Mouse (Mus musculus): ENCODE measurements around the gene Osbpl9. TPM values are rescaled to one million over a fixed set of nuclear protein-coding genes. Genes with fewer than 3 reads are reported as not detected.
A peak's percentile ranks its signal among the peaks of the same experiment; 100 is the strongest.

Gene Osbpl9
- polyA plus RNA-seq, 1 experiment from 2014 or later, result 44.4 TPM

GRCm38 (mm10) chr4:109229766-109230279 is 27.8 kb upstream of the Osbpl9 start:
- Histone ChIP-seq H3K4me1 (peaks cover 27% of the 10 kb centered on the region), H3K9me3 (no peaks in the 10 kb centered on the region), H3K27me3 (replicated peaks) (no peaks in the 10 kb centered on the region), H3K36me3 (no peaks in the 10 kb centered on the region), H3K9ac (no peak overlapping the region), H3K4me2 (no peak overlapping the region), H3K4me3 (no peak overlapping the region), H3K27ac (replicated peaks) (no peak overlapping the region)
- 43% methylated on average over 7 of the region's 7 CpGs for WGBS
- ATAC-seq (ENCODE audit: extremely low read depth, insufficient number of reproducible peaks, low FRiP score, low TSS enrichment), result no peak

GRCm38 (mm10) chr4:109226071-109226470 is 24.0 kb upstream of the Osbpl9 start:
- Histone ChIP-seq H3K36me3 (no peaks in the 10 kb centered on the region), H3K4me3 (no peak overlapping the region), H3K9me3 (no peaks in the 10 kb centered on the region), H3K4me1 (peaks cover 31% of the 10 kb centered on the region), H3K27me3 (replicated peaks) (no peaks in the 10 kb centered on the region), H3K27ac (replicated peaks) (peak overlapping the region; percentile 51), H3K4me2 (no peak overlapping the region), H3K9ac (no peak overlapping the region)
- WGBS, result 46% methylated on average over 5 of the region's 5 CpGs
- ATAC-seq (ENCODE audit: extremely low read depth, insufficient number of reproducible peaks, low FRiP score, low TSS enrichment), result no peak

- WGBS, result 51% methylated on average over 6 of the region's 6 CpGs
- no peak for ATAC-seq (ENCODE audit: extremely low read depth, insufficient number of reproducible peaks, low FRiP score, low TSS enrichment)
- H3K4me1 ChIP-seq, result peaks cover 33% of the 10 kb centered on the region
- H3K27me3 ChIP-seq (replicated peaks), result no peaks in the 10 kb centered on the region
- no peak overlapping the region for H3K9ac ChIP-seq
- H3K4me3 ChIP-seq, result no peak overlapping the region
- no peaks in the 10 kb centered on the region for H3K9me3 ChIP-seq
- peak overlapping the region; percentile 74 for H3K27ac ChIP-seq (replicated peaks)
- H3K4me2 ChIP-seq, result no peak overlapping the region
- no peaks in the 10 kb centered on the region for H3K36me3 ChIP-seq
Measured at GRCm38 (mm10) chr4:109225606-109226005, 23.5 kb upstream of the Osbpl9 start.

- no peaks in the 10 kb centered on the region for H3K36me3 ChIP-seq
- H3K9ac ChIP-seq, result no peak overlapping the region
- peak; percentile 22 for ATAC-seq (ENCODE audit: extremely low read depth, insufficient number of reproducible peaks, low FRiP score, low TSS enrichment)
- H3K27ac ChIP-seq (replicated peaks), result peak overlapping the region; percentile 74
- H3K4me2 ChIP-seq, result no peak overlapping the region
- WGBS, result 57% methylated on average over 13 of the region's 13 CpGs
- H3K9me3 ChIP-seq, result no peaks in the 10 kb centered on the region
- H3K4me1 ChIP-seq, result peaks cover 35% of the 10 kb centered on the region
- no peak overlapping the region for H3K4me3 ChIP-seq
- no peaks in the 10 kb centered on the region for H3K27me3 ChIP-seq (replicated peaks)
Measured at GRCm38 (mm10) chr4:109224762-109225552, 22.9 kb upstream of the Osbpl9 start.

- no peaks in the 10 kb centered on the region for H3K36me3 ChIP-seq
- no peak overlapping the region for H3K4me3 ChIP-seq
- H3K9ac ChIP-seq, result no peak overlapping the region
- no peak overlapping the region for H3K27ac ChIP-seq (replicated peaks)
- no peaks in the 10 kb centered on the region for H3K9me3 ChIP-seq
- no peaks in the 10 kb centered on the region for H3K27me3 ChIP-seq (replicated peaks)
- no peak for ATAC-seq (ENCODE audit: extremely low read depth, insufficient number of reproducible peaks, low FRiP score, low TSS enrichment)
- H3K4me2 ChIP-seq, result no peak overlapping the region
- WGBS, result 42% methylated on average over 3 of the region's 3 CpGs
- peaks cover 26% of the 10 kb centered on the region for H3K4me1 ChIP-seq
Measured at GRCm38 (mm10) chr4:109222001-109222400, 19.9 kb upstream of the Osbpl9 start.

- H3K4me1 ChIP-seq, result peaks cover 18% of the 10 kb centered on the region
- H3K27ac ChIP-seq (replicated peaks), result no peak overlapping the region
- H3K4me2 ChIP-seq, result no peak overlapping the region
- no peak overlapping the region for H3K9ac ChIP-seq
- WGBS, result 52% methylated on average over 14 of the region's 14 CpGs
- H3K9me3 ChIP-seq, result no peaks in the 10 kb centered on the region
- no peaks in the 10 kb centered on the region for H3K27me3 ChIP-seq (replicated peaks)
- no peak overlapping the region for H3K4me3 ChIP-seq
- H3K36me3 ChIP-seq, result no peaks in the 10 kb centered on the region
- ATAC-seq (ENCODE audit: extremely low read depth, insufficient number of reproducible peaks, low FRiP score, low TSS enrichment), result no peak
Measured at GRCm38 (mm10) chr4:109220441-109220940, 18.4 kb upstream of the Osbpl9 start.

- Histone ChIP-seq H3K9ac (no peak overlapping the region), H3K4me2 (no peak overlapping the region), H3K9me3 (no peaks in the 10 kb centered on the region), H3K36me3 (no peaks in the 10 kb centered on the region), H3K4me3 (no peak overlapping the region), H3K27ac (replicated peaks) (no peak overlapping the region), H3K4me1 (peaks cover 8% of the 10 kb centered on the region; the same call in 1 of the 2 replicates), H3K27me3 (replicated peaks) (no peaks in the 10 kb centered on the region)
- ATAC-seq (ENCODE audit: extremely low read depth, insufficient number of reproducible peaks, low FRiP score, low TSS enrichment), result no peak
- WGBS, result 74% methylated on average over 7 of the region's 7 CpGs
Measured at GRCm38 (mm10) chr4:109218008-109218407, 15.9 kb upstream of the Osbpl9 start.

GRCm38 (mm10) chr4:109213986-109214385 is 11.9 kb upstream of the Osbpl9 start:
- H3K4me3 ChIP-seq, result no peak overlapping the region
- no peaks in the 10 kb centered on the region for H3K36me3 ChIP-seq
- no peak overlapping the region for H3K9ac ChIP-seq
- H3K9me3 ChIP-seq, result no peaks in the 10 kb centered on the region
- H3K27ac ChIP-seq (replicated peaks), result no peak overlapping the region
- WGBS, result 76% methylated on average over 3 of the region's 3 CpGs
- no peaks in the 10 kb centered on the region for H3K27me3 ChIP-seq (replicated peaks)
- ATAC-seq (ENCODE audit: extremely low read depth, insufficient number of reproducible peaks, low FRiP score, low TSS enrichment), result no peak
- no peak overlapping the region for H3K4me2 ChIP-seq
- H3K4me1 ChIP-seq, result peaks cover 10% of the 10 kb centered on the region

- WGBS, result 80% methylated on average over 4 of the region's 4 CpGs
- no peak for ATAC-seq (ENCODE audit: extremely low read depth, insufficient number of reproducible peaks, low FRiP score, low TSS enrichment)
- H3K27ac ChIP-seq (replicated peaks), result no peak overlapping the region
Measured at GRCm38 (mm10) chr4:109210881-109211280, 8.8 kb upstream of the Osbpl9 start.

GRCm38 (mm10) chr4:109210253-109210652 is 8.2 kb upstream of the Osbpl9 start:
- ATAC-seq (ENCODE audit: extremely low read depth, insufficient number of reproducible peaks, low FRiP score, low TSS enrichment), result no peak
- H3K4me1 ChIP-seq, result peaks cover 7% of the 10 kb centered on the region
- H3K9ac ChIP-seq, result no peak overlapping the region
- WGBS, result 78% methylated on average over 2 of the region's 2 CpGs
- H3K36me3 ChIP-seq, result no peaks in the 10 kb centered on the region
- H3K9me3 ChIP-seq, result no peaks in the 10 kb centered on the region
- no peak overlapping the region for H3K27ac ChIP-seq (replicated peaks)
- no peak overlapping the region for H3K4me2 ChIP-seq
- H3K4me3 ChIP-seq, result no peak overlapping the region
- no peaks in the 10 kb centered on the region for H3K27me3 ChIP-seq (replicated peaks)

More at GRCm38 (mm10) chr4:109210881-109211280, 8.8 kb upstream of the Osbpl9 start:
- no peak overlapping the region for H3K4me2 ChIP-seq
- no peaks in the 10 kb centered on the region for H3K9me3 ChIP-seq
- peaks cover 8% of the 10 kb centered on the region for H3K4me1 ChIP-seq
- H3K4me3 ChIP-seq, result no peak overlapping the region
- H3K9ac ChIP-seq, result no peak overlapping the region
- H3K27me3 ChIP-seq (replicated peaks), result no peaks in the 10 kb centered on the region
- no peaks in the 10 kb centered on the region for H3K36me3 ChIP-seq

GRCm38 (mm10) chr4:109207524-109207923 is 5.5 kb upstream of the Osbpl9 start:
- no peak overlapping the region for H3K9ac ChIP-seq
- ATAC-seq (ENCODE audit: extremely low read depth, insufficient number of reproducible peaks, low FRiP score, low TSS enrichment), result no peak

GRCm38 (mm10) chr4:109204416-109204815 is 2.3 kb upstream of the Osbpl9 start:
- ATAC-seq (ENCODE audit: extremely low read depth, insufficient number of reproducible peaks, low FRiP score, low TSS enrichment), result no peak
- Histone ChIP-seq H3K27me3 (replicated peaks) (no peaks in the 10 kb centered on the region), H3K27ac (replicated peaks) (no peak overlapping the region), H3K4me2 (no peak overlapping the region), H3K9ac (no peak overlapping the region), H3K36me3 (peaks cover under 1% of the 10 kb centered on the region; the same call in 1 of the 2 replicates), H3K9me3 (no peaks in the 10 kb centered on the region), H3K4me1 (peaks cover 10% of the 10 kb centered on the region), H3K4me3 (no peak overlapping the region)
- 47% methylated on average over 1 of the region's 1 CpGs for WGBS

More at GRCm38 (mm10) chr4:109207524-109207923, 5.5 kb upstream of the Osbpl9 start:
- Histone ChIP-seq H3K4me1 (peaks cover 8% of the 10 kb centered on the region), H3K4me3 (no peak overlapping the region), H3K9me3 (no peaks in the 10 kb centered on the region), H3K4me2 (no peak overlapping the region), H3K27me3 (replicated peaks) (no peaks in the 10 kb centered on the region), H3K36me3 (no peaks in the 10 kb centered on the region), H3K27ac (replicated peaks) (no peak overlapping the region)
- WGBS, result 76% methylated on average over 5 of the region's 5 CpGs
